Comparison of ENCODE assay signal across 27 mouse cellular contexts in genomic region chr3:157973236-157973635, GRCm38 (mm10). TPM values are rescaled to one million over a fixed set of nuclear protein-coding genes. Genes with fewer than 3 reads are reported as not detected.
A peak's percentile ranks its signal among the peaks of the same experiment; 100 is the strongest.
DNase-seq lines count a peak whose midpoint lies in the region; ATAC-seq and TF ChIP-seq lines count a peak whose summit lies in the region.
"Had no signal": no experiment of that assay in that cellular context is flagged by ENCODE, and none has a peak within 500 bp of the region (broad histone marks: within the 10 kb centered on the region; RNA-seq: fewer than 3 reads in every experiment).

No protein-coding gene starts in this region.

- H3K36me3 ChIP-seq in midbrain, embryonic 11.5 days (ENCODE audit: control insufficient read depth, insufficient read depth, low read length) = no peaks in the 10 kb centered on the region
- 0 out of 2 replicates have a peak, but pooled peaks cover 3% of the 10 kb centered on the region for H3K36me3 ChIP-seq in midbrain, embryonic 14.5 days (ENCODE audit: control insufficient read depth, insufficient read depth, low read length)

- DNase-seq in midbrain, embryonic 11.5 days (ENCODE audit: low spot score, missing footprints) = peak; percentile 21
- DNase-seq in midbrain, embryonic 14.5 days = no peak
- DNase-seq in ES-CJ7 (ENCODE audit: low read depth, low spot score) (peak; percentile 59), WW6 (ENCODE audit: low read depth, low spot score) (peak; percentile 22)
- DNase-seq in cerebellum, adult 9-11 months = no peak
- DNase-seq in gastrocnemius, adult 2 months = no peak
- DNase-seq: adrenal gland, postnatal 25 days; cerebellum, adult 18-20 months; cerebellum, postnatal 14 days; forebrain, postnatal 0 days; gastrocnemius, postnatal 14 days; kidney, postnatal 14 days; liver, postnatal 0 days had no signal

- H3K9me3 ChIP-seq in midbrain, embryonic 11.5 days (ENCODE audit: control insufficient read depth, low read length) = no peaks in the 10 kb centered on the region
- H3K9me3 ChIP-seq in midbrain, embryonic 14.5 days (ENCODE audit: control insufficient read depth, low read length) = no peaks in the 10 kb centered on the region
- H3K9me3 ChIP-seq: embryonic facial prominence, embryonic 10.5 days; embryonic facial prominence, embryonic 15.5 days; forebrain, embryonic 12.5 days; heart, embryonic 10.5 days; heart, embryonic 15.5 days; hindbrain, embryonic 12.5 days; limb, embryonic 12.5 days; neural tube, embryonic 13.5 days; stomach, embryonic 15.5 days had no signal

- H3K27ac ChIP-seq in midbrain, embryonic 11.5 days (ENCODE audit: low read depth, low read length) = no peak overlapping the region
- H3K27ac ChIP-seq in midbrain, embryonic 14.5 days (replicated peaks; ENCODE audit: low read depth, low read length) = no peak overlapping the region
- no peak overlapping the region for H3K27ac ChIP-seq in gastrocnemius, adult 2 months
- H3K27ac ChIP-seq: embryonic facial prominence, embryonic 10.5 days; embryonic facial prominence, embryonic 15.5 days; forebrain, embryonic 12.5 days; heart, embryonic 10.5 days; heart, embryonic 15.5 days; hindbrain, embryonic 12.5 days; hindbrain, postnatal 0 days; left cerebral cortex, adult 2 months; limb, embryonic 12.5 days; macrophage; neural tube, embryonic 13.5 days; stomach, embryonic 15.5 days had no signal

- ATAC-seq in midbrain, embryonic 11.5 days (ENCODE audit: low FRiP score) = no peak
- no peak for ATAC-seq in midbrain, embryonic 14.5 days (ENCODE audit: low FRiP score, low TSS enrichment)
- ATAC-seq: forebrain, postnatal 0 days; hindbrain, postnatal 0 days; intestine, embryonic 16.5 days; liver, postnatal 0 days had no signal

- no peaks in the 10 kb centered on the region for H3K4me1 ChIP-seq in midbrain, embryonic 11.5 days (ENCODE audit: control insufficient read depth, insufficient read depth, low read length)
- no peaks in the 10 kb centered on the region for H3K4me1 ChIP-seq in midbrain, embryonic 14.5 days (ENCODE audit: control insufficient read depth, insufficient read depth, low read length)
- H3K4me1 ChIP-seq: embryonic facial prominence, embryonic 10.5 days; embryonic facial prominence, embryonic 15.5 days; forebrain, embryonic 12.5 days; heart, embryonic 10.5 days; heart, embryonic 15.5 days; hindbrain, embryonic 12.5 days; limb, embryonic 12.5 days; neural tube, embryonic 13.5 days; stomach, embryonic 15.5 days had no signal

- no peak overlapping the region for H3K4me2 ChIP-seq in midbrain, embryonic 11.5 days
- no peak overlapping the region for H3K4me2 ChIP-seq in midbrain, embryonic 14.5 days (ENCODE audit: low read length)
- H3K4me2 ChIP-seq: embryonic facial prominence, embryonic 15.5 days; forebrain, embryonic 12.5 days; heart, embryonic 15.5 days; hindbrain, embryonic 12.5 days; limb, embryonic 12.5 days; liver, embryonic 11.5 days; neural tube, embryonic 13.5 days; stomach, embryonic 15.5 days had no signal

- H3K9ac ChIP-seq in midbrain, embryonic 11.5 days (ENCODE audit: low read length) = no peak overlapping the region
- H3K9ac ChIP-seq in midbrain, embryonic 14.5 days (replicated peaks; ENCODE audit: low read length) = no peak overlapping the region
- H3K9ac ChIP-seq: embryonic facial prominence, embryonic 15.5 days; forebrain, embryonic 12.5 days; forebrain, postnatal 0 days; heart, embryonic 15.5 days; hindbrain, embryonic 12.5 days; limb, embryonic 12.5 days; liver, postnatal 0 days; neural tube, embryonic 13.5 days; stomach, embryonic 15.5 days had no signal

- TF ChIP-seq CTCF in gastrocnemius, adult 2 months (IDR thresholded peaks at IDR 0.05) = no peak

- WGBS in midbrain, embryonic 11.5 days = 97% methylated on average over 2 of the region's 2 CpGs
- 99% methylated on average over 2 of the region's 2 CpGs for WGBS in midbrain, embryonic 14.5 days

- intact Hi-C loops in gastrocnemius, adult 2 months (cut with DNase I) = no loop called here

- no peak overlapping the region for H3K4me3 ChIP-seq in midbrain, embryonic 11.5 days (ENCODE audit: low read depth, low read length)
- no peak overlapping the region for H3K4me3 ChIP-seq in midbrain, embryonic 14.5 days (replicated peaks; ENCODE audit: low read depth, low read length)
- no peak overlapping the region for H3K4me3 ChIP-seq in gastrocnemius, adult 2 months
- H3K4me3 ChIP-seq: embryonic facial prominence, embryonic 10.5 days; embryonic facial prominence, embryonic 15.5 days; forebrain, embryonic 12.5 days; heart, embryonic 10.5 days; heart, embryonic 15.5 days; hindbrain, embryonic 12.5 days; left cerebral cortex, adult 2 months; limb, embryonic 12.5 days; neural tube, embryonic 13.5 days; stomach, embryonic 15.5 days had no signal

- no peaks in the 10 kb centered on the region for H3K27me3 ChIP-seq in midbrain, embryonic 11.5 days (ENCODE audit: control insufficient read depth, insufficient read depth, low read length)
- H3K27me3 ChIP-seq in midbrain, embryonic 14.5 days (ENCODE audit: control insufficient read depth, insufficient read depth, low read length) = no peaks in the 10 kb centered on the region
- H3K27me3 ChIP-seq: embryonic facial prominence, embryonic 15.5 days; forebrain, embryonic 12.5 days; heart, embryonic 15.5 days; hindbrain, embryonic 12.5 days; limb, embryonic 12.5 days; neural tube, embryonic 13.5 days; stomach, embryonic 15.5 days had no signal

RNA-seq across cellular contexts. Expression of gene Ankrd13c, which starts 26.2 kb away (rescaled TPM):
- polyA plus RNA-seq in midbrain, embryonic 11.5 days (2014; fragmentation: Nextera tagmentation; extraction: Ambion mirVana) = 22.3 and 24.0 TPM in 2 replicates
- 23.2 and 24.9 TPM in 2 replicates for polyA plus RNA-seq in midbrain, embryonic 14.5 days (2014; fragmentation: Nextera tagmentation; extraction: Ambion mirVana)
- total RNA-seq in gastrocnemius, adult 2 months (2021) = 10 to 100 TPM; 25.4 to 30.0 TPM

RNA-seq across cellular contexts. Expression of gene Cth, which starts 48.4 kb away (rescaled TPM):
- 11.6 and 12.2 TPM in 2 replicates for polyA plus RNA-seq in midbrain, embryonic 11.5 days (2014; fragmentation: Nextera tagmentation; extraction: Ambion mirVana)
- 2.0 and 3.4 TPM in 2 replicates for polyA plus RNA-seq in midbrain, embryonic 14.5 days (2014; fragmentation: Nextera tagmentation; extraction: Ambion mirVana)
- total RNA-seq in gastrocnemius, adult 2 months (2021) = 1 to 10 TPM; 3.6 to 5.0 TPM
- polyA plus RNA-seq: macrophage had no signal

Comparison
In these comparisons a context has a peak if more than half of its experiments do, and no peak if none do; other contexts are left out.
1. DNase-seq: peak in midbrain, embryonic 11.5 days (single experiment), ES-CJ7 (single experiment) and WW6 (single experiment); none in midbrain, embryonic 14.5 days (single experiment), cerebellum, adult 9-11 months (single experiment) and gastrocnemius, adult 2 months (single experiment).